Mouse (Mus musculus) embryonic facial prominence, embryonic 11.5 days (tissue): ENCODE measurements around the gene Gpr139. TPM values are rescaled to one million over a fixed set of nuclear protein-coding genes. Genes with fewer than 3 reads are reported as not detected.

Experiments
- ATAC-seq: fragments of 200-750 bp; cut with Nextera tagmentation; replicated peaks from 2 replicates; pipeline ENCODE4 v1.8.0; 2017; ENCODE audit warnings: low read depth; ENCODE audit not compliant: insufficient number of reproducible peaks, low FRiP score, low TSS enrichment
- DNase-seq: peaks from one replicate; pipeline ENCODE4 v3.0.0-alpha.2; 2015; ENCODE audit warnings: low spot score
- H3K27ac ChIP-seq: fragments of 300-500 bp; sonication (generic); replicated peaks from 2 replicates; pipeline ENCODE4 v1.5.1; 2014; ENCODE audit warnings: mild to moderate bottlenecking, low read depth, low read length, control low read depth
- H3K27me3 ChIP-seq: fragments of 300-500 bp; sonication (generic); 2 replicates; pipeline ENCODE4 v1.6.1; 2014; ENCODE audit warnings: mild to moderate bottlenecking, low read length, moderate library complexity, mixed read lengths; ENCODE audit not compliant: control insufficient read depth, insufficient read depth
- H3K36me3 ChIP-seq: fragments of 300-500 bp; sonication (generic); replicated peaks from 2 replicates; pipeline ENCODE4 v1.6.1; 2014; ENCODE audit warnings: low read depth, mild to moderate bottlenecking, low read length, moderate library complexity, mixed read lengths; ENCODE audit not compliant: control insufficient read depth, insufficient read depth
- H3K4me1 ChIP-seq: fragments of 300-500 bp; sonication (generic); 2 replicates; pipeline ENCODE4 v1.6.1; 2014; ENCODE audit warnings: low read length, mixed read lengths; ENCODE audit not compliant: control insufficient read depth, insufficient read depth
- H3K4me2 ChIP-seq: fragments of 300-500 bp; sonication (generic); 2 replicates; pipeline ENCODE4 v1.6.1; 2014; ENCODE audit warnings: low read depth, mild to moderate bottlenecking, control low read depth, low read length, moderate library complexity
- H3K4me3 ChIP-seq: fragments of 300-500 bp; sonication (generic); 2 replicates; pipeline ENCODE4 v1.5.1; 2014; ENCODE audit warnings: low read depth, low read length, control low read depth
- H3K9ac ChIP-seq: fragments of 300-500 bp; sonication (generic); replicated peaks from 2 replicates; pipeline ENCODE4 v1.6.1; 2014; ENCODE audit warnings: mild to moderate bottlenecking, control low read depth, low read length
- H3K9me3 ChIP-seq: fragments of 300-500 bp; sonication (generic); replicated peaks from 2 replicates; pipeline ENCODE4 v1.6.1; 2016; ENCODE audit warnings: mild to moderate bottlenecking, low read length, inconsistent platforms, mixed read lengths; ENCODE audit not compliant: control insufficient read depth
- WGBS: fragments of 180-500 bp; shearing (Covaris S2); extraction: QIAGEN DNeasy Blood & Tissue Kit; methylation state at CpG from one replicate; pipeline ENCODE4 v1.1.7; 2014; 5-methylcytosine and 5-hydroxymethylcytosine counted together
- polyA plus RNA-seq: library from polyadenylated mRNA; unstranded; fragments of >200 nt; fragmentation: Nextera tagmentation; extraction: Ambion mirVana; gene quantifications from 2 replicates; pipeline ENCODE4 v1.2.1, GENCODE M21; 2014

The Gpr139 gene
- polyA plus RNA-seq, 1 experiment from 2014 or later = 0.53 TPM

DNA sequence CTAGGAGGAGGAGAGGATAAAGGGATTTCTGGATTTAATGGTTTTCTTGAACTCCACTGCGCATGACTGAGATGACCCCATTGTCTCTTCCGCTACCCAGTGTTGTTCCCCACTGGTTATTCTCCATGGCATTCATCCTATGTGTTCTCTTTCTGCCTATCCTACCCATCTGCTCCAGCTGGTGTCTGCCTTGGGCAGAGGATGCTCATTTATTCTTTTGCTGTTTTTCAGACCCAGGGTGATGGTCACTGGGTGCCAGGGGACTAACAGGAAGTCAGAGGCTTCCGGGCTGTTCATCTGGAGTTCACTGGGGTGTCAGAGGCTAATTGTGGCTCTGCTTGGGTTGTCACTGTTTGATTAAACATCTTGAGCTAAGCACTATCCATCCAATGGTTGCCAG lies 24.4 kb downstream of the Gpr139 start:
- Histone ChIP-seq H3K9me3 (no peaks in the 10 kb centered on the region), H3K27me3 (no peaks in the 10 kb centered on the region), H3K4me3 (no peak overlapping the region), H3K9ac (no peak overlapping the region), H3K27ac (no peak overlapping the region), H3K4me2 (no peak overlapping the region), H3K36me3 (no peaks in the 10 kb centered on the region), H3K4me1 (no peaks in the 10 kb centered on the region)
- 87% methylated on average over 3 of the region's 3 CpGs for WGBS
- DNase-seq = no peak
- no peak for ATAC-seq

DNA sequence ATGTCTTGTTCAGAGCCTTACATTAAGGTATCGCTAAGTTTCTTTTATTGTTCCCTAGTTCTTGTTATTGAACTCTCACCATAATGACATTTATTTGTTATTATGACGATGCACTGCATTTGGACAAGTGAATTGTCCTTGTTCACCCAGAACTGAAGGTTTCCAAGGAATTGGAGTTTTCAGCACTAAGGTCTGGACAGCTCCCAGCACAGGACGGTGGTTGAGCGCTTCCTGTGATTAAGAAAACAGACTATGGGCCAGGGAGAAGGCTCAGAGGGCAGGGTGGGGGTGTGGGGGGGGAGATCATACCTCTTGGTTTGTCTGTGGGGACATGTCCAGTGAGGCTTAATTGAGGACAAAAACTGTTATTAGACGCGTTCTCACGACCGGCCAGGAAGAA lies 72.6 kb downstream of the Gpr139 start:
- Histone ChIP-seq H3K4me3 (no peak overlapping the region), H3K27me3 (no peaks in the 10 kb centered on the region), H3K9me3 (no peaks in the 10 kb centered on the region), H3K9ac (no peak overlapping the region), H3K4me2 (no peak overlapping the region), H3K27ac (no peak overlapping the region), H3K4me1 (no peaks in the 10 kb centered on the region), H3K36me3 (no peaks in the 10 kb centered on the region)
- no peak for ATAC-seq
- WGBS = 71% methylated on average over 8 of the region's 8 CpGs
- DNase-seq = peak; percentile 86

DNA sequence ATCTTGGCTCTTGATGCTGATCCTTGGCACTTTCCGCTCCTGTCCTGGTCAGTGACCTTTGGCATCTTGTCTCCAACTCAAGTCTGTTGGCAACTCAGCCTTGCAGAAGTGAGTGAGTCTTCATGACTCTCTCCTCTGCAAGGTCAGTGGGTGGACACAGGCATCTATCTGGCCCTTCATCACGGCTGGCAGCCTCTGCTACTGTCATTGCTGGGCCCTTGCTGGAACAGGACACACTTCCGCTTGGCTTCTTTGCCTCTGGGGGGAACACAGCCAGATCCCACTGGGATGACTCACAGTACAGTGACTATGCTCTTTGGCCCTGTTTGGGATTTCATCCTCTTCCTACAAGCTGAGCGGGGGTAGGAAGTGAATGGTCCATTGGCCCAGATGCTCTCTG lies 78.5 kb downstream of the Gpr139 start:
- Histone ChIP-seq H3K4me2 (no peak overlapping the region), H3K9me3 (no peaks in the 10 kb centered on the region), H3K4me1 (no peaks in the 10 kb centered on the region), H3K36me3 (no peaks in the 10 kb centered on the region), H3K27ac (no peak overlapping the region), H3K9ac (no peak overlapping the region), H3K4me3 (no peak overlapping the region), H3K27me3 (no peaks in the 10 kb centered on the region)
- ATAC-seq = no peak
- DNase-seq = no peak
- WGBS = 76% methylated on average over 4 of the region's 4 CpGs

DNA sequence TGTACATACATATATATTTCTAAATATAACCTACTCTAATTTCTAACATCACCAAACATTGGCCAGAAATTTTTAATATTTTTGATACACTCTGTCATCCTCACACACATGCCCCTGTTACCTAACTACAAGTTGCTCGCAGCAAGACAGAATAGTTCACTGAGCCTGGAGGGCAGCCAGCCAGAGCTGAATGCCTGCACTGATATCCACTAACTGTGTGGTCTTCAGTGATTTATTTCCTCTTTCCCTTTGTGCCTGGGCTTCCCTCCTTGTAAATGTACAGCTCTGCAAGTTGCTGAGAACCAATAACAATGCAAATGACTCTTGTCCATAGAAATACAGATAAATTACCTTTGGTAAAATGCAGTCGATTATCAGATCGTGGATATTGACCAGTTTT lies 87.8 kb downstream of the Gpr139 start:
- DNase-seq (no peak), ATAC-seq (no peak)
- Histone ChIP-seq H3K9me3 (no peaks in the 10 kb centered on the region), H3K4me2 (no peak overlapping the region), H3K36me3 (no peaks in the 10 kb centered on the region), H3K9ac (no peak overlapping the region), H3K27me3 (no peaks in the 10 kb centered on the region), H3K4me3 (no peak overlapping the region), H3K4me1 (no peaks in the 10 kb centered on the region), H3K27ac (no peak overlapping the region)
- 91% methylated on average over 3 of the region's 3 CpGs for WGBS

Other genes starting within 250 kb of the Gpr139 start
- 12.3 and 13.2 TPM in 2 replicates for gene Gprc5b, start 189.4 kb downstream of the Gpr139 start, polyA plus RNA-seq